Mouse (Mus musculus) kidney, postnatal 25 days (tissue): ENCODE data around the gene 3110070M22Rik.
"Not testable (repeated sequence)": the region's sequence is repeated elsewhere in the genome, so short reads cannot be mapped to it uniquely, and the experiment has no call there.

Experiments used
- DNase-seq, 2 experiments: peaks; one replicate each; pipeline ENCODE4 v3.0.0; 2021; ENCODE audit warnings: mixed read lengths in 2 of 2

The 3110070M22Rik gene

DNA sequence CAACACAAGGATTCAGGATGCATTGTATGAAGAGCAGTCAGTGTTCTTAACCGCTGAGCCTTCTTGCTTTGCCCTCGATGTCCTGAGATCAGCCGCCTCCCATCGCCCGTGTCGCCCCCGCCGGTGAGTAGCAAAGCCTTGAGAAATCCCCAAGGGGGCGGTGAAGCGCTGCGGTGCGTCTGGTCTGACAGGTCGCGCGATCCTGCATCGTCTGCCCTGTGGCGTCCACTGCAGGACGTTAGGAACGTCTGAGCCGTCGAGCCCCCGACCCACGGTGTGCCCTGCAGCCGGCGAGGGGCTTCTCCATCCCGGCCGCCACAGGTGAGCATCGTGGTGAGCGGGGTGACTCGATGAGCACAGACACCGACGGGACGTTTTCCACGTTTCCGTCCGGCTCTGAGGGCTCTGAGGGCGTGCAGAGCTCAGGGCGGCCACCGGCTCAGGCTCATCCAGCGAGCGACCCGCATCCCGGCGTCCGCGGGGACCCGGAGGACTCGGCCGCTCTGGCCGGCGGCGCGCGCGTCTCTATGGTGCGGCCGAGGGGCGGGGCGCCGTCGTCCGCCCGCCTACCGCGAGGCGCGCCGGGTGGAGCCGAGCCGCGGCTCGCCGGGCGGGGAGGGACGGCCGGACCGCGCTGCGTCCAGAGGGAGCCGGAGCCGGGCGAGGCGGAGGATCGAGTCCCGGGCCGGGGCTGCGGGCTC, at the start of gene 3110070M22Rik, which contains the start of gene Tmem267:
3110070M22Rik (minus strand) TSS at position 504 of the 701 bp plus-strand sequence.
Tmem267 (plus strand) TSS at position 160 of the 701 bp plus-strand sequence.
- DNase-seq: peak; percentile 84 to 94

DNA sequence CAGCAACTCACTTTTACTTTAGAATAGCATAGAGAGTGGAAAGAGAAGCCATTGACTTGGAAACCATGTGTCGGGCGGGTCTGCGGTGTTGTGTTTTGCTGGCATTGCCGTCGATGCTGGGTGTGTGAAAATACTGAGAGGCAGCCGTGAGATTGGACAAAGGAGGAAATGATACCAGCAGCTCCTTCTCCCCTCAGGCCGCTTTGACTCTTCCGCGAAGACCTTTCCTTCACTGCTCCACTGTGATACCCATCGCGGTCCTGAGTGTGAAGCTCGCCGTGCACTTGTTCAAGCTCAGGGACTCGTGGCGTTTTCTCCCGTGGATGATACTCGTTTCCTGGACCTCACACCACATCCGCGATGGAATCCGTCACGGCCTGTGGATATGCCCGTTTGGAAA, 6.8 kb upstream of the 3110070M22Rik start:
- DNase-seq: not testable (repeated sequence)

DNA sequence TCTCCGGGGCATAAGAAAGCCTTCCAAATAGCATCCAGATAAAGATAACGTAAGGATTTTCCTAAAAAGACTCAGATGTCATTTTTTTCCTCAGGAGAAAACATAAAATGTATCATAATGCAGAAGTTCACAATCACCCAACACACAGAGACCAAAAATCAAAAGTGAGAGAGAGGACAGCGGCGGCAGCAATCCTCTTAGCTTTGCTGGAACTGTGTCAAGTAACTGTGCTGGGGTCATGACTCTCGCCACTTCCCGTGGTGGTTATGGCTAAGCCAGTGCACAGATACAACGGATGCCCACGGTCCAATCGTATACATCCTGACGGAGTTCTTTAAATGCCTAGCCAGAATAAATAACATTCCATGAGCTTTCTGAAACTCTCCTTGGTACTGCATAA, 3.9 kb upstream of the 3110070M22Rik start:
- DNase-seq: peak in 1 of 2 experiments; percentile 46

DNA sequence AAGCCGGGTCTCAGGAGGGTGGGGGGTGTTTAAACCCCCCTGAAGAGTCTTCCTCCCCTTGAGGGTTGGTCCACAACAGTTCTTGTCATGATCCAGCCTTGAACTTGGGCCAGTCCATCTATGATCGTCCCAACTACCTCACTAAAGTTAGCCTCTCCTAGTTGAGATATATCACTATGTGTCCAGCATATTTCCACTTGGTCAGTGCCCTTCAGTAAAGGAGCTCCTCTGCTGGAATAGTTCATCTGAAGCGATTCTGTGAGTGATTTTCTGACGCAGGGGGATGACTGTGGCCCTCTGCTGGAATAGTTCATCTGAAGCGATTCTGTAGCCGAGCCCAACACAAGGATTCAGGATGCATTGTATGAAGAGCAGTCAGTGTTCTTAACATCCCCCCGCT, 829 bp downstream of the 3110070M22Rik start:
- DNase-seq: no peak

DNA sequence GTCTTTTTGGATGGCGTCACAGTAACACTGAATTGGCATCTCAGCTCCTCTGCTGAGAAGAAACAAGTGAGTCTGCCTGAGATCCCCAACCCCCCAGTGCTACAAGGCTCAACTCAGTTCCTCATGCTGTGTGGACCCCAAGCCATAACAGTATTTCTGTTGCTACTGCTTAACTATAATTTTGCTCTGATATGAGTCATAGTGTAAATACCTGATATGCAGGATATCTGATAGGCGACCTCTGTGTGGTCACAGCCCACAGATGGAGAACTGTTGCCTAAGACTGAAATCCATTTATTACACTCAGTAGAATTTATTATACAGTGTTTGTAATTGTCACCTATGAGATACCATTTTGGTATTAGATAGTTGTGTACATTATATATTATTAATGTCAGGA, 10.4 kb downstream of the 3110070M22Rik start:
- DNase-seq: no peak

DNA sequence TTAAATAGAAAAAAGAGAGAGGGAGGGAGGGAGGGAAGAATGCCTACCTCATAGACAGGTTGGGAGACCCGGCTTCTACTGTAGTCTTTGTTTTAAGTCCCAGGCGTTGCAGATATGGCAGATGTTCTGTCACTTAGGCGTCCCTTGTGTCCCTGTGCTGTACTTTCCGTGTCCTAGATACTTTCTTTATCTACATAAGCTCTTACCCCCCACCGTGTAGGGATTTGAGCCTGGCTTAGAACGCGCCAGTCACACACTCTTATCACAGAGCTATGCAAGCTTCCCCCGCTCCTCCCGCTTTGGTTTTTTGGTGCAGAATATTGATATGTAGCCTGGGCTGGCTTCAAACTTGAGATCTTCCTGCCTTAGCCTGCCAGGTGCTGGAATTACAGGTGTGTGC, 11.6 kb downstream of the 3110070M22Rik start:
- DNase-seq: no peak

DNA sequence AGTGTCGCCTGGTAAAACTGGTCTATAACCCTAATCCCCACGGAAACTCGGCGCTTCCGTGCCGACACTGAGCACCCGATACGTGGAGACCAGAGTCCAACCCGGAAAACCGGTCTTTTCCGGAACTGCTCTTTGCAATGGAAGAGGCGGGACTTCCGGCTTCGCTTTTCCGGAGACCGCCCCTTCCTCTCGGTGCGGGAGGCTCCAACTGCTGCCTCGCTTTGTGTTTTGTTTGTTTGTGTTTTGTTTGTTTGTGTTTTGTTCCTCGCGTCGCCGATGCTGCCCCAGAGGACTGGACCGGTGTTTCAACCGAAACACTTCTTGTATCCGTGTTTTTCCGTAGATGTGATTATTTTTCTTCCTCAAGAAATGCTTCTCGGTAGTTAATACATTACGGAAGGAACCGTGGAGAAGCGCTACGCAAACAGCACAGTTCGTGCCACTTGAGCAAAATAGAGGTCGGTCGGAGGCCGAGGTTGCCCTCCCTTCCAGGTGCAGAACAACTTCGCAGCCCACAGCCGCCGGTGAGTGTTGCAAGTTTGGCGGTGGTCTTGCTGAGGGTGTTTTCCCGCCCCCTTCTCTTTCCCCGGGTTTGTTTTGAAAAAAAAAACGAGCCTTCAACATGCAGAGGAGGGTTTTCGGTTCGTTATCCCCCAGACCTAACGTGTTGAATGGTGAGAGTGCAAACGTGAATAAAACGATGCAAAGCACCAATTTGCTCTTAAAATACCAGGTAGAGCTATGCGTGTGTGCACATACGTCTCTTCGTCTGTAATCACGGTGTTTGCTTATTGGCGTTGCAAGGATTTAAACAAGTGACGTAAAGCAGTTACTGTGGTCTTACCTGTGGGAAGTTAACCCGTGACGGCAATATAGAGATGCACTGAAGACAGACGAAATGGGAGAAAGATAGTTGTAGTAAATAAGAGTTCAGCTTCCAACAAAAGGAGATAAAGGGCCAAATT, 25.3 kb downstream of the 3110070M22Rik start, which contains the start of gene 4833420G17Rik:
4833420G17Rik (plus strand) TSS at position 173 of the 965 bp plus-strand sequence.
- DNase-seq: peak; percentile 94

DNA sequence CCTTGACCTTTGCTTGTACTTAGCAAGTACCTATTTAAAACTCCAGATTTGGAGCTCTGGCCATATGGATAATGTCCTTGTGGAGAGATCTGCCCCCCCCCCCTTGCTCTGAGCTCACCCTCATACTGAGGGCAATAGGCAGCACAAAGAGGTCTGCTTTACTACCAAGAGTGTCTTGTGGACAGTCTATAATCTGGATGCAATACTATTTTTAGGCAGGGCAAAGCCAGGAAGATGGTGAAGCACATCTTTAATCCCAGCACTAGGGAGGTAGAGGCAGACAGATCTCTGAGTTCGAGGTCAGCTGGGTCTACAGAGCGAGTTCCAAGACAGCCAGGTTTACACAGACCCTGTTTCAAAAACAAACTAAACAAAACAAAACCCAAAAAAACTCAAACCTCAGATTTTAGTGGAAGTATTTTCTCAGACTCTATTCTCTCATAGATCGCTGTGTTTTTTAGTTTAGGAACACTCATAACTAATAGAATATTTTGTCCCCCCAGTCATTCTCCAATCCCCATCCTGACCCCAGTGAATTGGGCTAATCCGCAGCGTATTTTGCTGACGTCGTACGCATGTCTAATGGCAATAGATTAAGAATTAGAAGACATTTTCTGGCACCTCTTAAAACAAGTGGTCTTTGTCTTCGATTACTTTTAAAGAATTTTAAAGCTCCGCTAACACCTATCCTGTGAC, 26.1 kb downstream of the 3110070M22Rik start:
- no peak for DNase-seq

DNA sequence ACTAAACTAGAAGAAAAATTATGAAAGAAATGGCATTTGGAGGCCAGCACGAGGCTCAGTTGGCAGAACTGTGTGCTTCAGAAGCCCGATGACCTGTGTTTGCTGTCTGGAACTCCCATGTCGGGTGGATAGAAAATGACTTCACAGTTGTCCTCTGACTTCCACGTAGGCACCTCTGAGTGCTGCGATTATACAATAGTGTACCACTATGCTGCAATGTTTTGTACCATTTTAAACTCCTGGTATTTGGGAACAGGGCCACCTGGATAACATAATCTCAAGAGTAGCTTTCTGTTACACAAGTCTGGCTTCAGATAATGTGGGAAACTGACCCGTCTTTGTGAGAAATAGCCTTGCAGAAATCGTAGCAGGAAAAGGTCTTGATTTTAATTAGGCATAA, 31.8 kb downstream of the 3110070M22Rik start:
- DNase-seq: no peak

DNA sequence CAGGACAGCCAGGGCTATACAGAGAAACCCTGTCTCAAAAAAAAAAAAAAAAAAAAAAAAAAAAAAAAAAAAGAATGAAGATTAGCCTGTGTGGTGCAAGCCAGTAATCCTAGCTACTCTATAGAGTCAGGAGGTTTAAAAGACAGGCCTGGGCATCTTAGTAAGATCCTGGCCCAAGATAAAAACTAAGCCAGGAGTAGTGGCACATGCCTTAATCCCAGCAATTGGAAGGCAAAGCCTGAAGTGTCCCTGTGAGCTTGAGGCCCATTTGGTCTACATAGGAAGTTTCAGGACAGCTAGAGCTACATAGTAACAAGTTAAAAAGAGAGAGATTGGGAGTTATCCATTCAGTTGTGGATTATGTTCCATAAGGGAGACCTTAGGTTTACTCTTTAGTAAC, 33.1 kb downstream of the 3110070M22Rik start:
- no peak for DNase-seq

DNA sequence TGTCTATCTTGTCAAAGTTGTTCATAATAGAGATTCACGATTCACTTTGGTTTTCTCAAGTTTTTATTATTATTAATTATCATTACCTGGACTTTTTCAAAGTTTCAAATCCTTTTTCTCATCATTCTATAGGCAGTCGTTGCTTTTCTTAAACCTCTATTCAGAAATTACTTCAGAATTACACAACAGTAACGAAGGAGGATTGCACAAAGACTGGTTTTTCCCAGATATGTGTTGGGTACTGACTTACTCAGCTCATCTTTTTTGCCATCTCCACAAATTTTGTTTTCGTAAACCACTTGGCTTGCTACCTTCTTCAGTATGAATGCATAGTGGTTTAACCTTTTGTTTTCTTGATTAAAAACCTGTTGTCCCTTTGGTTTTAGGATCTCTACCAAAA, 34.6 kb downstream of the 3110070M22Rik start:
- DNase-seq: no peak

DNA sequence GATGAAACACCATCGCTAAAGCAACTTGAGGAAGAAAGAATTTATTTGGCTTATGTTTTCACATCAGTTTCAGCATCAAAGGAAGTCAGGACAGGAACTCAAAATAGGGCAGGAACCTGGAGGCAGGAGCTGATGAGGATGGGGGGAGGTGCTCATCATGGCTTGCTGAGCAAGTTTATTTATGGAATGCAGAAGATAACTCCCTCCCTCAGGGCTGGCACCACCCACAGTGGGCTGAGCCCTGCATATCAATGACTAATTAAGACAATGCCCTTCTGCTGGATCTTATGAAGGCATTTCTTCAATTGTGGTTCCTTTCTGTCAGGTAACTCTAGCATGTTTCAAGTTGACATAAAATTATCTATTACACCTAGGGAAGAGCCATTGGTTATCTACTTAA, 45.9 kb downstream of the 3110070M22Rik start:
- no peak for DNase-seq
